7 mouse cellular contexts compared by ENCODE assay signal in the genomic region with DNA sequence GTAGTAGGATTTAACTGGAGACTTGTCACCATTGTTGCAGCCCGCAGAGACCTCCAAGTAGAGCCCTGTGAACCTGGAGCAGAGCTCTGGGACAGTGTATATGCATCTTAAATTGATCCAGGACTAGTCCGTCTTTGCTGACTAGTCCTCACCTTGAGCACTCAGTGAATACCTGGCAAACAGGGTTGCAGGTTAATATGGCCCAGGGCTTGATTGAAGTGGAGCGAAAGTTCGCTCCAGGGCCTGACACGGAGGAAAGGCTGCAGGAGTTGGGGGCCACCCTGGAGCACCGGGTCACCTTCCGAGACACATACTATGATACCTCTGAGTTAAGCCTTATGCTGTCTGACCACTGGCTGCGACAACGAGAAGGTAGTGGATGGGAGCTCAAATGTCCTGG. TPM values are rescaled to one million over a fixed set of nuclear protein-coding genes. Genes with fewer than 3 reads are reported as not detected.
DNase-seq lines count a peak whose midpoint lies in the region; ATAC-seq lines count a peak whose summit lies in the region.

No protein-coding gene starts in this region.

- peak overlapping the region; percentile 61 for H3K4me3 ChIP-seq in lung, embryonic 16.5 days (ENCODE audit: low read length)
- H3K4me3 ChIP-seq in forebrain, embryonic 11.5 days (ENCODE audit: low read depth, low read length), result peak overlapping the region; percentile 52
- peak overlapping the region; percentile 61 for H3K4me3 ChIP-seq in limb, embryonic 12.5 days (replicated peaks)
- peak overlapping the region; percentile 50 for H3K4me3 ChIP-seq in stomach, embryonic 14.5 days (ENCODE audit: low read depth, low read length)

- peaks cover 10% of the 10 kb centered on the region; the same call in 1 of the 2 replicates for H3K36me3 ChIP-seq in lung, embryonic 16.5 days (ENCODE audit: control insufficient read depth, insufficient read depth, low read length)
- H3K36me3 ChIP-seq in forebrain, embryonic 11.5 days (ENCODE audit: control insufficient read depth, insufficient read depth, low read length), result no peaks in the 10 kb centered on the region; the same call in 1 of the 2 replicates
- H3K36me3 ChIP-seq in limb, embryonic 12.5 days, result peaks cover 27% of the 10 kb centered on the region
- peaks cover 10% of the 10 kb centered on the region for H3K36me3 ChIP-seq in stomach, embryonic 14.5 days (ENCODE audit: control insufficient read depth, insufficient read depth, low read length)

- no peaks in the 10 kb centered on the region; the same call in 1 of the 2 replicates for H3K27me3 ChIP-seq in lung, embryonic 16.5 days (ENCODE audit: control insufficient read depth, insufficient read depth, low read depth, low read length)
- H3K27me3 ChIP-seq in forebrain, embryonic 11.5 days (ENCODE audit: control insufficient read depth, insufficient read depth, low read length), result no peaks in the 10 kb centered on the region
- H3K27me3 ChIP-seq in limb, embryonic 12.5 days, result peaks cover 3% of the 10 kb centered on the region; the same call in 1 of the 2 replicates
- no peaks in the 10 kb centered on the region for H3K27me3 ChIP-seq in stomach, embryonic 14.5 days (ENCODE audit: control insufficient read depth, insufficient read depth, low read length)

- H3K4me1 ChIP-seq in lung, embryonic 16.5 days (replicated peaks; ENCODE audit: control insufficient read depth, insufficient read depth, low read length), result peaks cover 27% of the 10 kb centered on the region
- H3K4me1 ChIP-seq in forebrain, embryonic 11.5 days (replicated peaks; ENCODE audit: control insufficient read depth, insufficient read depth, low read length), result peaks cover 15% of the 10 kb centered on the region
- peaks cover 29% of the 10 kb centered on the region for H3K4me1 ChIP-seq in limb, embryonic 12.5 days (replicated peaks)
- peaks cover 17% of the 10 kb centered on the region for H3K4me1 ChIP-seq in stomach, embryonic 14.5 days (ENCODE audit: control insufficient read depth, insufficient read depth, low read length)

- no peaks in the 10 kb centered on the region for H3K9me3 ChIP-seq in lung, embryonic 16.5 days (ENCODE audit: control insufficient read depth, low read length)
- no peaks in the 10 kb centered on the region for H3K9me3 ChIP-seq in forebrain, embryonic 11.5 days (ENCODE audit: control insufficient read depth, low read length)
- no peaks in the 10 kb centered on the region for H3K9me3 ChIP-seq in limb, embryonic 12.5 days
- H3K9me3 ChIP-seq in stomach, embryonic 14.5 days (ENCODE audit: control insufficient read depth, low read depth, low read length), result no peaks in the 10 kb centered on the region

- H3K9ac ChIP-seq in lung, embryonic 16.5 days (ENCODE audit: low read length), result peak overlapping the region; percentile 76
- H3K9ac ChIP-seq in forebrain, embryonic 11.5 days (ENCODE audit: low read length), result peak overlapping the region; percentile 78
- H3K9ac ChIP-seq in limb, embryonic 12.5 days (replicated peaks), result peak overlapping the region; percentile 54
- peak overlapping the region; percentile 57 for H3K9ac ChIP-seq in stomach, embryonic 14.5 days (replicated peaks; ENCODE audit: low read depth, low read length)

- no peak for ATAC-seq in lung, embryonic 16.5 days (ENCODE audit: low read depth)
- no peak for ATAC-seq in forebrain, embryonic 11.5 days (replicated peaks; ENCODE audit: low FRiP score)
- no peak for ATAC-seq in limb, embryonic 12.5 days (ENCODE audit: insufficient number of reproducible peaks, insufficient read depth, low FRiP score, low TSS enrichment, low read depth)
- no peak for ATAC-seq in stomach, embryonic 14.5 days (ENCODE audit: insufficient number of reproducible peaks, insufficient read depth, low FRiP score, low read depth)

- WGBS in lung, embryonic 16.5 days, result 45% methylated on average over 9 of the region's 9 CpGs
- 55% methylated on average over 9 of the region's 9 CpGs for WGBS in forebrain, embryonic 11.5 days
- WGBS in limb, embryonic 12.5 days, result 55% methylated on average over 9 of the region's 9 CpGs
- 53% methylated on average over 9 of the region's 9 CpGs for WGBS in stomach, embryonic 14.5 days

- no peak for DNase-seq in lung, postnatal 14 days
- DNase-seq in forebrain, embryonic 11.5 days (ENCODE audit: low spot score), result no peak
- DNase-seq in adrenal gland, adult 2 months, result no peak
- no peak for DNase-seq in adipocyte (ENCODE audit: low spot score)

- peak overlapping the region; percentile 69 for H3K4me2 ChIP-seq in lung, embryonic 16.5 days (ENCODE audit: low read depth, low read length)
- peak overlapping the region; percentile 81 for H3K4me2 ChIP-seq in forebrain, embryonic 11.5 days (ENCODE audit: low read depth, low read length, severe bottlenecking)
- peak overlapping the region; percentile 70 for H3K4me2 ChIP-seq in limb, embryonic 12.5 days
- H3K4me2 ChIP-seq in stomach, embryonic 14.5 days (replicated peaks; ENCODE audit: low read depth, low read length), result peak overlapping the region; percentile 68

- no peak overlapping the region for H3K27ac ChIP-seq in lung, embryonic 16.5 days (ENCODE audit: low read length)
- peak overlapping the region; percentile 66 for H3K27ac ChIP-seq in forebrain, embryonic 11.5 days (ENCODE audit: low read depth, low read length)
- H3K27ac ChIP-seq in limb, embryonic 12.5 days, result 0 out of 2 replicates have a peak overlapping the region, but pooled peaks have one; percentile 62
- peak overlapping the region; percentile 59; the same call in 1 of the 2 replicates for H3K27ac ChIP-seq in stomach, embryonic 14.5 days (ENCODE audit: low read length)

RNA-seq across cellular contexts. Expression of a gene that starts 0.7 kb away (rescaled TPM):
- 21.0 and 21.1 TPM in 2 replicates for polyA plus RNA-seq in lung, embryonic 16.5 days (2015; fragmentation: Nextera tagmentation; extraction: Ambion mirVana)
- 28.6 and 31.1 TPM in 2 replicates for polyA plus RNA-seq in forebrain, embryonic 11.5 days (2014; fragmentation: Nextera tagmentation; extraction: Ambion mirVana)
- 24.0 and 24.2 TPM in 2 replicates for polyA plus RNA-seq in limb, embryonic 12.5 days (2016; fragmentation: Nextera tagmentation; extraction: Ambion mirVana)
- polyA plus RNA-seq in stomach, embryonic 14.5 days (2014; fragmentation: Nextera tagmentation; extraction: Ambion mirVana), result 19.8 and 25.0 TPM in 2 replicates
- 10 to 100 TPM; 11.6 to 21.6 TPM for total RNA-seq in adrenal gland, adult 2 months (2021)
- 6.0 and 6.7 TPM in 2 replicates for polyA plus RNA-seq in adrenal gland, adult 2 months (2012; rRNA removed)

RNA-seq across cellular contexts. Expression of a gene that starts 3.1 kb away (rescaled TPM):
- 3.8 and 4.3 TPM in 2 replicates for polyA plus RNA-seq in lung, embryonic 16.5 days (2015; fragmentation: Nextera tagmentation; extraction: Ambion mirVana)
- polyA plus RNA-seq in forebrain, embryonic 11.5 days (2014; fragmentation: Nextera tagmentation; extraction: Ambion mirVana), result 15.9 TPM in 2 replicates
- polyA plus RNA-seq in limb, embryonic 12.5 days (2016; fragmentation: Nextera tagmentation; extraction: Ambion mirVana), result 6.9 and 7.0 TPM in 2 replicates
- polyA plus RNA-seq in stomach, embryonic 14.5 days (2014; fragmentation: Nextera tagmentation; extraction: Ambion mirVana), result 6.0 and 6.6 TPM in 2 replicates
- total RNA-seq in adrenal gland, adult 2 months (2021), result 1 to 10 TPM; 6.3 to 7.3 TPM
- 3.0 and 4.2 TPM in 2 replicates for polyA plus RNA-seq in adrenal gland, adult 2 months (2012; rRNA removed)

RNA-seq across cellular contexts. Expression of a gene that starts 11.1 kb away (rescaled TPM):
- 19.7 and 23.2 TPM in 2 replicates for polyA plus RNA-seq in lung, embryonic 16.5 days (2015; fragmentation: Nextera tagmentation; extraction: Ambion mirVana)
- 13.9 and 14.8 TPM in 2 replicates for polyA plus RNA-seq in forebrain, embryonic 11.5 days (2014; fragmentation: Nextera tagmentation; extraction: Ambion mirVana)
- 10.7 and 13.7 TPM in 2 replicates for polyA plus RNA-seq in limb, embryonic 12.5 days (2016; fragmentation: Nextera tagmentation; extraction: Ambion mirVana)
- 28.7 and 30.8 TPM in 2 replicates for polyA plus RNA-seq in stomach, embryonic 14.5 days (2014; fragmentation: Nextera tagmentation; extraction: Ambion mirVana)
- total RNA-seq in adrenal gland, adult 2 months (2021), result 10 to 100 TPM; 21.9 to 24.8 TPM
- polyA plus RNA-seq in adrenal gland, adult 2 months (2012; rRNA removed), result 27.3 and 30.3 TPM in 2 replicates

RNA-seq across cellular contexts. Expression of a gene that starts 21.5 kb away (rescaled TPM):
- 0.18 and 0.40 TPM in 2 replicates for polyA plus RNA-seq in lung, embryonic 16.5 days (2015; fragmentation: Nextera tagmentation; extraction: Ambion mirVana)
- 2.9 and 3.7 TPM in 2 replicates for polyA plus RNA-seq in forebrain, embryonic 11.5 days (2014; fragmentation: Nextera tagmentation; extraction: Ambion mirVana)
- 0.69 and 0.78 TPM in 2 replicates for polyA plus RNA-seq in limb, embryonic 12.5 days (2016; fragmentation: Nextera tagmentation; extraction: Ambion mirVana)
- polyA plus RNA-seq in stomach, embryonic 14.5 days (2014; fragmentation: Nextera tagmentation; extraction: Ambion mirVana), result 2.6 and 2.7 TPM in 2 replicates
- total RNA-seq in adrenal gland, adult 2 months (2021), result 1 to 10 TPM; 2.5 to 3.0 TPM
- 4.0 and 6.8 TPM in 2 replicates for polyA plus RNA-seq in adrenal gland, adult 2 months (2012; rRNA removed)
